Mouse (Mus musculus) E14TG2a.4 (cell line): ENCODE data around the gene Bbx.

ENCODE experiments used
- H3K27me3 ChIP-seq: 2 replicates; pipeline ENCODE4 v1.6.1; 2014; ENCODE audit warnings: low read length, control low read depth; ENCODE audit not compliant: insufficient read depth
- H3K36me3 ChIP-seq: 2 replicates; pipeline ENCODE4 v1.6.1; 2014; ENCODE audit warnings: low read length, control low read depth; ENCODE audit not compliant: insufficient read depth
- H3K4me1 ChIP-seq: replicated peaks from 2 replicates; pipeline ENCODE4 v1.6.1; 2014; ENCODE audit warnings: low read depth, low read length, control low read depth
- H3K4me3 ChIP-seq: replicated peaks from 2 replicates; pipeline ENCODE4 v1.5.1; 2014; ENCODE audit warnings: mild to moderate bottlenecking, low read length
- H3K9me3 ChIP-seq: 2 replicates; pipeline ENCODE4 v1.6.1; 2014; ENCODE audit warnings: low read length, control low read depth
- CTCF ChIP-seq: conservative IDR thresholded peaks from 2 replicates; pipeline ENCODE4 v1.5.1; 2014; ENCODE audit warnings: low read length
- NANOG ChIP-seq: IDR thresholded peaks from 2 replicates; pipeline ENCODE4 v1.6.1; 2014; ENCODE audit warnings: borderline replicate concordance, low read length, mixed read lengths
- POU5F1 ChIP-seq: IDR thresholded peaks from 2 replicates; pipeline ENCODE4 v1.6.1; 2014; ENCODE audit warnings: low read length, borderline replicate concordance

Gene Bbx

DNA sequence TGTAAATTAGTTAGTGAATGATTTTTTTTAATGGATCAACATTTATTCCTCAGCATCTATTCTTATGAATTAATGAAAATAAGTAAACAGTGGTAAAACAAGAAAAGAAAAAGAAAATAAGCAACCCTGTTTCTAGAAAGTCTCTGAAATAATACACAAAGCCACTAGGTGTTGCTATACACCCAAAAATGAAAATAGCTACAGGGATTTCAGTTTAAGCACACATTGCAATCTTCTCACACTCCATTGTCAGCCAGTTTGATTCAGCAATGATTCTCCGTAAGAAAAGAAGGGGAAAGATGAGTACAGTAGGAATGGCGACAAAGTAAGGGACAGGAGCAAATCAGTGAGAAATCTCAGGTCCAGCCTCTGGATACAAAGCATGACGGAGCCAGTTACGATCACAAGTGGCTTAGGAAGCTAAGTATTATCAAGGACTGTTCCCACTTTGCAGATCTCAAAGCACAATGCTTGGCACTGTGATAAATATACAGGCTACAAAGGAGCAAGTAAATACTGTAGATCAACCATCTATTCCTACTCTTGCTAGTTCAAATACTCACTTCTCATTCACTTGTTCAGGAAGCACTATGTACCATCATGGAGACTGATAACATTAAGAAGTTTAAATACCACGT is 177.5 kb downstream of the Bbx start:
- Histone ChIP-seq H3K36me3 (no peaks in the 10 kb centered on the region), H3K27me3 (no peaks in the 10 kb centered on the region), H3K4me3 (no peak overlapping the region), H3K9me3 (no peaks in the 10 kb centered on the region), H3K4me1 (no peaks in the 10 kb centered on the region)
- peak; percentile 38 for TF ChIP-seq CTCF
- no peak for TF ChIP-seq POU5F1

DNA sequence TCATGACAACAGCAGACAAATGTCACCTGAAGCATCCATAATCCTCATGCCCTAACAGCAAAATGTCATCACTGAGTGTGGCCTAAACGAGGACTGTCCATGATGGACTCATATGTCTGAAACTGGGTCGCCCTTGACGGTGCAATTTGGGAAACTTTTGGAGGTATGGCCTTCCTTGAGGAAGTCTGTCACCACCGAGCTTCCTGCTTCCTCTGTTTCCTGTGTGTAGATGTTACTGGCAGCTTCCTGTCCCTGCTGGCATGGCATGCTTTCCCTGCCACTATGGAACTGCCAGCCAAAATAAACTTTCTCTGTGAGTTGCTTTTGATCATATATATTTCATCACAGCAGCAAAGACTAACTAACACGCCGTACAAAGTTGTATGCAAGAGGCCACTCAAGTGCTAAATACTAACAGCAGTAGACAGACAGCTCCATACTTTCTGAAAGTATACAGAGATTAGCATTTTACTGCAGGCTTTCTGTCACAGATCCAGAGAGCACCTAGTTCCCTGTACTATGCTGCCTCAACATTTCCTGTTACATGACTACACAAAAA is 180.7 kb downstream of the Bbx start:
- no peaks in the 10 kb centered on the region for H3K4me1 ChIP-seq
- H3K27me3 ChIP-seq, result no peaks in the 10 kb centered on the region
- H3K36me3 ChIP-seq, result no peaks in the 10 kb centered on the region
- H3K4me3 ChIP-seq, result no peak overlapping the region
- TF ChIP-seq CTCF, result no peak
- TF ChIP-seq POU5F1, result no peak
- TF ChIP-seq NANOG, result no peak
- no peaks in the 10 kb centered on the region for H3K9me3 ChIP-seq

DNA sequence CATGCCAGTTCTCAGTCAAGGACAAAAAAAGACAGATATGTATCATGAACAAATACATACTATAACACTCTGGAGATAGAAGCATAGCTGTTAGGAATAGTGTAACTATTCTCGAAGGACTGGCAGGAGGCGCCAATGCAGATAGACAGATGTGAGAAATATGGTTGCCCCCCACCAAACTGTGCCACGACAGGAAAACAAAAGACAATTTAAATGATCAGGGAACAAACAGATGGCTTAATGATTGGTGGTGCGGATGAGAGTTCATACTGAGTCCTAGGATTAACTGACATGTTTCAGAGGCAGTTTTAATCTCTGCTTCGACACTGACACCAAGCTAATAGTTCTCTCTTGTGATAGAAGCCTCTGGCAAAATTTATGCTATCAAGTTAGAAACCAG is 181.7 kb downstream of the Bbx start:
- no peaks in the 10 kb centered on the region for H3K4me1 ChIP-seq
- H3K27me3 ChIP-seq, result no peaks in the 10 kb centered on the region
- TF ChIP-seq CTCF, result no peak
- no peak for TF ChIP-seq NANOG
- no peak for TF ChIP-seq POU5F1
- H3K36me3 ChIP-seq, result no peaks in the 10 kb centered on the region
- no peak overlapping the region for H3K4me3 ChIP-seq
- no peaks in the 10 kb centered on the region for H3K9me3 ChIP-seq

DNA sequence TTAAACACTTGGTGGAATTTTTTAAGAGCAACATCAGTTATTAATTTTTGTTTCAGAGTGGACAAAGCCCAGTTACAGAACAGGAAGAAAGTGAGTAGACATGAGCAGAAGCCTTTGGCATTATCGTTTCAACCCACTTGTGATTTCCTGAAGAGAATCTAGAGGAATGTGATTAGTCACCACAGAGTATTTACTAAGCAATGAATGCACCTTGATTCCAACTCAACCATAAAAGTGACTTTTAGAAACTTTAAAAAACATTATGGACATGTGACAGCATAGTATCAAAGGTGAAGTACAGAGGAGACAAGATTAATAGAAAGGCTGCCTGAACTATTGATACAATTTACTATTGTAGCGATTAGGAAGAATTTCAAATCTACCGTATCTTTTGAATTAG is 183.2 kb downstream of the Bbx start:
- TF ChIP-seq CTCF (no peak), POU5F1 (no peak), NANOG (no peak)
- Histone ChIP-seq H3K9me3 (no peaks in the 10 kb centered on the region), H3K4me1 (no peaks in the 10 kb centered on the region), H3K27me3 (no peaks in the 10 kb centered on the region), H3K36me3 (no peaks in the 10 kb centered on the region), H3K4me3 (no peak overlapping the region)

DNA sequence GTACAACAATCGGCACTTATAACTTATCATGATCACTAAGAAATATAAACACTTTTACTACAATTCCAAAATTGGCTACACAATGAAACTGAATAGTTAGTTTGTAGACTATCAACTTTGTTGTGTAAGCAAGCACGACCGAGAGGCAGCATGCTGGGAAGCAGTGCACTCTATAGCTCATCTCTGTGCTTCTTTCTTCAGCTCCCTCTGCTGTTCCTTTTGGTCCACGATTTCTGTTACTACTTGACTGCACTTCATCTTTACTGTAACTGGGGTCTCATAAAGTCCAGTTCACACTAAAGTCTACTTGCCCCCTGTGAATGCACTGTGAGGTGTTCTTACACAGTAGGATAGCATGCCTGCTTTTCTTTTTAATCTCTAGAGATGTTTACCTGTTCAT is 189.7 kb downstream of the Bbx start:
- H3K27me3 ChIP-seq, result no peaks in the 10 kb centered on the region
- TF ChIP-seq NANOG (no peak), POU5F1 (no peak), CTCF (no peak)
- H3K9me3 ChIP-seq, result no peaks in the 10 kb centered on the region
- no peak overlapping the region for H3K4me3 ChIP-seq
- no peaks in the 10 kb centered on the region for H3K36me3 ChIP-seq
- no peaks in the 10 kb centered on the region for H3K4me1 ChIP-seq

DNA sequence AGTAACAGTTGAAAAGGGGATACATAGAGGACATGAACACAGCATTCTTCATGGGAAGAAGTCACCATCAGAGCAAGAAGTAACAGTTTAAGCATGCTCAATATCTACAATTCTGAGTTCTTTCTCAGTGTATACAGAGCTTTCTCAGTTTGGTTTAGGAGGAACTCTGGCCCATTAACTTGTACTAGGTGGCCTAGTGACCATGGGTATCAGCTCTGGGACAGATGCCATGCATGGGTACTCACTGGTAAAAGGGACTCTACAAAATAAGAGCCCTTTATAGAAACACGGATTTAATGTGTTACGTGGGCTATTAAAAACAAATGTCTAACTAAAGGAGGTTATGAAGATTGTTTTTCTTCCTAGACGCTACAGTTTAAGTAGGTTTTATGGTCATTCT is 190.6 kb downstream of the Bbx start:
- no peak for TF ChIP-seq CTCF
- no peak for TF ChIP-seq NANOG
- H3K4me3 ChIP-seq, result no peak overlapping the region
- H3K36me3 ChIP-seq, result no peaks in the 10 kb centered on the region
- no peaks in the 10 kb centered on the region for H3K9me3 ChIP-seq
- H3K4me1 ChIP-seq, result no peaks in the 10 kb centered on the region
- no peaks in the 10 kb centered on the region for H3K27me3 ChIP-seq

DNA sequence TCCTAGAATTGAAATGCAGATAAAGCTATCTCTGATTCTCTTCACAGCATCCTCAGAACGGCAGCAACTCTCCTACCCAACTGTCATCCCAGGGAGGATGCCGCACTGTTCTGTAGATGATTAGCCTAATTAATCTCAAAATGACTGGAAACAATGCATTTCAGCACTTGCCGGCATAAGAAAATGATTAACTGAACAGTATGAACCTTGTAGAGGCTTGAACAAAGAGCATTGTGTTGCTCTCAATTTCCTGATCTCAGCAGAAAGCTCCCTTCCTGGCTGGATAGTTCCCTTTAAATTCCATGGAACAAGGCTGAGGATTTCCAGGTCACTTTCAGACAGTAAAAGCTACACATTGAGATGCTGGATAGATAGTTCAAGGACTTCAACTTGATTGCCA is 197.0 kb downstream of the Bbx start:
- Histone ChIP-seq H3K4me3 (no peak overlapping the region), H3K4me1 (no peaks in the 10 kb centered on the region)
- TF ChIP-seq CTCF (no peak), POU5F1 (no peak), NANOG (no peak)

DNA sequence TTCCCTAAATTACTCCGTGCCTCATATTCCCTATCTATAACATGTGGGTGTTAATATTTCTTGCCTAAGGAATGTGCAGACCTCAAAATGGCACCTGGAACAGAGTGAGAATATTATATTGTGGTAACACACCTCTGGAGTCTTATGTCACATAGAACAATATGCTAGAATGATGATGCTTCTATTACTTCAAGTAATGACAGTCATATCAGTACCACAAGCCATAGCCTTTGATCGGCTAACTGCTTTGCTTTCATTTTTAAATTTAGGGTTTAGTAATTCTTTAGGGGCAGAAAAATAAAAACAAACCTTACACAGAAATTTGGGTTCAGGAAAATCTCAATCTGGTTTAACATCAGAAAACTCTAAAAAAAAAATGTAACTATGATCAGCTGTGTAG is 201.6 kb downstream of the Bbx start:
- Histone ChIP-seq H3K36me3 (no peaks in the 10 kb centered on the region), H3K4me1 (no peaks in the 10 kb centered on the region), H3K9me3 (no peaks in the 10 kb centered on the region), H3K4me3 (no peak overlapping the region), H3K27me3 (no peaks in the 10 kb centered on the region)
- TF ChIP-seq NANOG (no peak), CTCF (no peak), POU5F1 (no peak)

More for the DNA sequence above, 197.0 kb downstream of the Bbx start:
- H3K27me3 ChIP-seq, result no peaks in the 10 kb centered on the region
- H3K36me3 ChIP-seq, result no peaks in the 10 kb centered on the region
- H3K9me3 ChIP-seq, result no peaks in the 10 kb centered on the region

DNA sequence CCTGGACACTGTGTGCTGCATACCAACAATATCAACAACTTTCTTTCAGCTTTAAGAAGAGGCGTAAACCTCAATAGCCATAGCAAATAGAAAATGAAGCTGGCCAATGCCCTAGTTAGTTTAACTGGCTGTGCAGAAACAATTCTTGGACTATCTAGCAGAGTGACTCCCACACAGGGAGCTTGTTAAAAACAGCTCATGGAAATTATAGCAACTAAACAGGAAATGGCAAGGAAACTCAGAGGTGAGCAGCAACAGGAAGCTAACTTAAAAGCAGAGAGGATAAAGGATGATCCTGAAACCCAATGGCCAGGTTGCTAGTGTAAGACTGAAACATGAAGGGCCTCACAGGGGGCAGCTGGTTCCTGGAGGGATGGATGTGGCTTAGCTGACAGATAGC is 203.4 kb downstream of the Bbx start:
- H3K36me3 ChIP-seq, result peaks cover 10% of the 10 kb centered on the region
- TF ChIP-seq POU5F1, result no peak
- TF ChIP-seq NANOG, result no peak
- TF ChIP-seq CTCF, result no peak
- H3K27me3 ChIP-seq, result no peaks in the 10 kb centered on the region
- H3K9me3 ChIP-seq, result no peaks in the 10 kb centered on the region
- H3K4me3 ChIP-seq, result no peak overlapping the region
- H3K4me1 ChIP-seq, result no peaks in the 10 kb centered on the region
